Mouse (Mus musculus): ENCODE results near the gene Igsf9.

DNA sequence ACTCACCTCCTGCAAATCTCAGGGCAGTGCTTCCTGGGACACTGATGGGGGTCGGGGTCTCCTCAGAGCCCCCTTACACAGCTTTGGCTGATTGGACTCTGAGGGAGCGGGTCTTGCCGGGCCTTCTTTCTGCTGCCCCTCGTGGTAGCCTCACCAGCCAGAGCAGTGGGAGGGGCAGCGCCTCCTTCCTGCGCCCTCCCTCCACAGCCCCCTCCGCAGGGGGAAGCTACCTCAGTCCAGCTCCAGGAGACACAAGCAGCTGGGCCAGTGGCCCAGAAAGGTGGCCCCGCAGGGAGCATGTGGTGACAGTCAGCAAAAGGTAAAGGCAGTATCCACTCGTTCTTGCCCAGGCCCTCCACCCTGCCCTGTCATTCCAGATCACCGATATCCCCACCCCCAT lies 15.8 kb downstream of the Igsf9 start:
- no peak for TF ChIP-seq CTCF (conservative IDR thresholded peaks at IDR 0.05 in 1 of 2, IDR thresholded peaks at IDR 0.05 in 1 of 2; ENCODE audit: low read depth in 2 of 2, low read length in 2 of 2)
- no peak for TF ChIP-seq CHD2 (IDR thresholded peaks at IDR 0.05; ENCODE audit: low read length)
- TF ChIP-seq MYC (IDR thresholded peaks at IDR 0.05; ENCODE audit: low read depth, low read length) = no peak
- no peak for TF ChIP-seq GABPA (IDR thresholded peaks at IDR 0.05; ENCODE audit: insufficient replicate concordance, low read depth, low read length)
- TF ChIP-seq EP300 (IDR thresholded peaks at IDR 0.05; ENCODE audit: low read length) = no peak
- no peak for TF ChIP-seq KAT2A (IDR thresholded peaks at IDR 0.05; ENCODE audit: insufficient replicate concordance, low read length)
- TF ChIP-seq RCOR1 (conservative IDR thresholded peaks at IDR 0.05; ENCODE audit: low read depth, low read length) = no peak
- no peak for TF ChIP-seq ZKSCAN1 (IDR thresholded peaks at IDR 0.05; ENCODE audit: borderline replicate concordance, low read depth, low read length)

All from CH12.LX (cell line).